Mouse (Mus musculus) forebrain, embryonic 13.5 days (tissue): ENCODE measurements at regions not wholly inside any gene's neighbourhood (a gene's known extent, or its start where the extent isn't known, plus 50 kb on each side); places are given as distances from the start of the nearest gene placed in this dataset.

Source experiments
- ATAC-seq: fragments of 200-750 bp; cut with Nextera tagmentation; 2 replicates; pipeline ENCODE4 v1.8.0; 2017
- H3K27ac ChIP-seq: fragments of 300-500 bp; sonication (generic); 2 replicates; pipeline ENCODE4 v1.5.1; 2015; ENCODE audit warnings: inconsistent platforms, mild to moderate bottlenecking, moderate library complexity
- H3K27me3 ChIP-seq: fragments of 300-500 bp; sonication (generic); 2 replicates; pipeline ENCODE4 v1.6.1; 2015; ENCODE audit warnings: mild to moderate bottlenecking, inconsistent platforms
- H3K36me3 ChIP-seq: fragments of 300-500 bp; sonication (generic); 2 replicates; pipeline ENCODE4 v1.6.1; 2015; ENCODE audit warnings: mild to moderate bottlenecking, inconsistent platforms; ENCODE audit not compliant: poor library complexity, severe bottlenecking
- H3K4me1 ChIP-seq: fragments of 300-500 bp; sonication (generic); 2 replicates; pipeline ENCODE4 v1.6.1; 2015; ENCODE audit warnings: inconsistent platforms
- H3K4me2 ChIP-seq: fragments of 300-500 bp; sonication (generic); 2 replicates; pipeline ENCODE4 v1.6.1; 2015; ENCODE audit warnings: inconsistent platforms, mild to moderate bottlenecking, moderate library complexity
- H3K4me3 ChIP-seq: fragments of 300-500 bp; sonication (generic); 2 replicates; pipeline ENCODE4 v1.5.1; 2015; ENCODE audit warnings: mild to moderate bottlenecking, inconsistent platforms
- H3K9ac ChIP-seq: fragments of 300-500 bp; sonication (generic); 2 replicates; pipeline ENCODE4 v1.6.1; 2015; ENCODE audit warnings: mild to moderate bottlenecking, inconsistent platforms
- H3K9me3 ChIP-seq: fragments of 300-500 bp; sonication (generic); replicated peaks from 2 replicates; pipeline ENCODE4 v1.6.1; 2016; ENCODE audit warnings: inconsistent platforms
- WGBS: fragments of 180-500 bp; shearing (Covaris S2); methylation state at CpG from one replicate; pipeline ENCODE4 v1.1.7; 2015; 5-methylcytosine and 5-hydroxymethylcytosine counted together

GRCm38 (mm10) chr8:50708219-50708911 is 1864.6 kb upstream of the Tenm3 start:
- peak; percentile 38; the same call in 1 of the 2 replicates for ATAC-seq
- Histone ChIP-seq H3K36me3 (no peaks in the 10 kb centered on the region), H3K27me3 (no peaks in the 10 kb centered on the region), H3K9me3 (no peaks in the 10 kb centered on the region), H3K4me1 (peaks cover 11% of the 10 kb centered on the region; the same call in 1 of the 2 replicates), H3K4me2 (no peak overlapping the region), H3K4me3 (no peak overlapping the region), H3K9ac (no peak overlapping the region), H3K27ac (no peak overlapping the region)
- WGBS = 23% methylated on average over 6 of the region's 6 CpGs

- no peak overlapping the region for H3K9ac ChIP-seq
- H3K9me3 ChIP-seq = no peaks in the 10 kb centered on the region
- no peak overlapping the region for H3K4me2 ChIP-seq
- WGBS = 8% methylated on average over 1 of the region's 1 CpGs
- H3K27me3 ChIP-seq = no peaks in the 10 kb centered on the region
- ATAC-seq = no peak
- H3K4me3 ChIP-seq = no peak overlapping the region
- no peak overlapping the region for H3K27ac ChIP-seq
- H3K4me1 ChIP-seq = peaks cover 11% of the 10 kb centered on the region; the same call in 1 of the 2 replicates
- H3K36me3 ChIP-seq = no peaks in the 10 kb centered on the region
These were observed 1860.5 kb upstream of the Tenm3 start for GRCm38 (mm10) chr8:50704276-50704675.

- no peaks in the 10 kb centered on the region for H3K36me3 ChIP-seq
- H3K27ac ChIP-seq = no peak overlapping the region
- H3K9ac ChIP-seq = no peak overlapping the region
- 0 out of 2 replicates have a peak, but pooled peaks have one; percentile 33 for ATAC-seq
- no peaks in the 10 kb centered on the region for H3K4me1 ChIP-seq
- H3K4me2 ChIP-seq = no peak overlapping the region
- H3K4me3 ChIP-seq = no peak overlapping the region
- WGBS = 29% methylated on average over 1 of the region's 1 CpGs
- H3K9me3 ChIP-seq = no peaks in the 10 kb centered on the region
- no peaks in the 10 kb centered on the region for H3K27me3 ChIP-seq
These were observed 1845.3 kb upstream of the Tenm3 start for GRCm38 (mm10) chr8:50689033-50689432.

GRCm38 (mm10) chr8:50665357-50665756 is 1821.6 kb upstream of the Tenm3 start:
- ATAC-seq = no peak
- 83% methylated on average over 4 of the region's 4 CpGs for WGBS
- Histone ChIP-seq H3K4me3 (no peak overlapping the region), H3K36me3 (no peaks in the 10 kb centered on the region), H3K9me3 (no peaks in the 10 kb centered on the region), H3K27ac (no peak overlapping the region), H3K4me1 (no peaks in the 10 kb centered on the region), H3K27me3 (no peaks in the 10 kb centered on the region), H3K9ac (no peak overlapping the region), H3K4me2 (no peak overlapping the region)
